Mouse (Mus musculus) hindbrain, embryonic 14.5 days (tissue): Measurements from ENCODE around the gene Pgghg. TPM values are rescaled to one million over a fixed set of nuclear protein-coding genes. Genes with fewer than 3 reads are reported as not detected.

Experiments
- ATAC-seq: fragments of 200-750 bp; cut with Nextera tagmentation; 2 replicates; pipeline ENCODE4 v1.8.0; 2017; ENCODE audit warnings: moderate number of reproducible peaks, mild to moderate bottlenecking, moderate TSS enrichment, moderate library complexity; ENCODE audit not compliant: low FRiP score
- DNase-seq: peaks from one replicate; pipeline ENCODE4 v3.0.0-alpha.2; 2015; ENCODE audit warnings: low spot score
- H3K27ac ChIP-seq: fragments of 300-500 bp; sonication (generic); 2 replicates; pipeline ENCODE4 v1.5.1; 2014; ENCODE audit warnings: mild to moderate bottlenecking, moderate library complexity
- H3K27me3 ChIP-seq: fragments of 300-500 bp; sonication (generic); 2 replicates; pipeline ENCODE4 v1.6.1; 2014; ENCODE audit warnings: mild to moderate bottlenecking, low read length, mixed read lengths; ENCODE audit not compliant: control insufficient read depth, insufficient read depth
- H3K36me3 ChIP-seq: fragments of 300-500 bp; sonication (generic); replicated peaks from 2 replicates; pipeline ENCODE4 v1.6.1; 2014; ENCODE audit not compliant: control insufficient read depth, insufficient read depth
- H3K4me1 ChIP-seq: fragments of 300-500 bp; sonication (generic); replicated peaks from 2 replicates; pipeline ENCODE4 v1.6.1; 2014; ENCODE audit warnings: antibody characterized with exemption, low read length, mixed read lengths; ENCODE audit not compliant: control insufficient read depth, insufficient read depth
- H3K4me2 ChIP-seq: fragments of 300-500 bp; sonication (generic); replicated peaks from 2 replicates; pipeline ENCODE4 v1.6.1; 2014; ENCODE audit warnings: mild to moderate bottlenecking, moderate library complexity
- H3K4me3 ChIP-seq: fragments of 300-500 bp; sonication (generic); replicated peaks from 2 replicates; pipeline ENCODE4 v1.5.1; 2014; ENCODE audit warnings: mild to moderate bottlenecking, low read length
- H3K9ac ChIP-seq: fragments of 300-500 bp; sonication (generic); 2 replicates; pipeline ENCODE4 v1.6.1; 2014
- H3K9me3 ChIP-seq: fragments of 300-500 bp; sonication (generic); 2 replicates; pipeline ENCODE4 v1.6.1; 2016; ENCODE audit warnings: low read length; ENCODE audit not compliant: control insufficient read depth
- WGBS: fragments of 180-500 bp; shearing (Covaris S2); extraction: QIAGEN DNeasy Blood & Tissue Kit; methylation state at CpG from one replicate; pipeline ENCODE4 v1.1.7; 2014; 5-methylcytosine and 5-hydroxymethylcytosine counted together
- polyA plus RNA-seq: library from polyadenylated mRNA; unstranded; fragments of >200 nt; fragmentation: Nextera tagmentation; extraction: Ambion mirVana; gene quantifications from 2 replicates; pipeline ENCODE4 v1.2.1, GENCODE M21; 2014

The Pgghg gene
- polyA plus RNA-seq, 1 experiment from 2014 or later = 9.2 TPM

DNA sequence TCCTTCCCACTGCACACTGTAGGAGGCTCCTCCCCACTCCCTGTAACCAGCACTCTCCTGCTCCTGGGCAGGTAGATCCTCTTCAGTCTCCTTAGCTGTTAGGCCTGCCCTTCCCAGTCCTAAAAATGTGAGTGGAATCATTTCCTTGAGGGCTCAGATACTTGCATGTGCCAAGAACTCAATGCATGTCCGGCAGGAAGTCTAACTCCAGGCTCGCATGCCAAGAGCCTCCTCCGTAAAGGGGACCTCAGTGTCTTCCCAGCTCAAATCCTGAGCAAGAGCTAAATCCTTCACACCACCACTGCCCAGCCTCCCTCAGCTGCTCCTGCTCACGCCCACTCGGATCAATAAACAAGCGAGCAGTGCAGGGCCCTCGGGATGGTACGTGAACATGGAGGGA, 9.9 kb downstream of the Pgghg start:
- H3K4me3 ChIP-seq = no peak overlapping the region
- H3K4me2 ChIP-seq = no peak overlapping the region
- H3K27me3 ChIP-seq = no peaks in the 10 kb centered on the region
- 56% methylated on average over 8 of the region's 8 CpGs for WGBS
- no peak for DNase-seq
- no peak overlapping the region for H3K9ac ChIP-seq
- no peaks in the 10 kb centered on the region for H3K9me3 ChIP-seq
- H3K36me3 ChIP-seq = no peaks in the 10 kb centered on the region
- H3K27ac ChIP-seq = no peak overlapping the region
- H3K4me1 ChIP-seq = 0 out of 2 replicates have a peak, but pooled peaks cover 8% of the 10 kb centered on the region
- ATAC-seq = no peak

DNA sequence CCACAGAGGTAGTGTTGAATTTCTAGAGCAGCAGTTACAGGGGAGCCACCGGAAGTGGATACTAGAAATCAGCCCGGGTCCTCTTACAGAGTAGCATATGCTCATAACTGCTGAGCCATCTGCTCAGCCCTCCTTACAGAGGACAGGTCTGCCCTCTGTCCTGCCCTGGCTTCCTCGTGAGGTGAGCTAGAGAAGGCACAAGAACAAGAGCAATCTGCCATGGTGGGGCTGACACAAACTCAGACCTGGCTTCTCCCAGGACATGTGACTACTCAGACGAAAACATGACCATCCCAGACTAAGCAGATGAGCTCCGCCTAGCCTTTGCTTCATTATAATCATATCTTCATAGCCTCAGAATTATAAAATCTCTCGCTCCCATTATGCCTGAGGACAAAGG, 10.6 kb downstream of the Pgghg start:
- no peak overlapping the region for H3K4me3 ChIP-seq
- H3K4me2 ChIP-seq = no peak overlapping the region
- H3K4me1 ChIP-seq = 0 out of 2 replicates have a peak, but pooled peaks cover 8% of the 10 kb centered on the region
- no peak overlapping the region for H3K27ac ChIP-seq
- H3K9ac ChIP-seq = no peak overlapping the region
- 82% methylated on average over 6 of the region's 6 CpGs for WGBS
- no peak for DNase-seq
- no peaks in the 10 kb centered on the region for H3K9me3 ChIP-seq
- H3K27me3 ChIP-seq = no peaks in the 10 kb centered on the region
- ATAC-seq = no peak
- no peaks in the 10 kb centered on the region for H3K36me3 ChIP-seq

DNA sequence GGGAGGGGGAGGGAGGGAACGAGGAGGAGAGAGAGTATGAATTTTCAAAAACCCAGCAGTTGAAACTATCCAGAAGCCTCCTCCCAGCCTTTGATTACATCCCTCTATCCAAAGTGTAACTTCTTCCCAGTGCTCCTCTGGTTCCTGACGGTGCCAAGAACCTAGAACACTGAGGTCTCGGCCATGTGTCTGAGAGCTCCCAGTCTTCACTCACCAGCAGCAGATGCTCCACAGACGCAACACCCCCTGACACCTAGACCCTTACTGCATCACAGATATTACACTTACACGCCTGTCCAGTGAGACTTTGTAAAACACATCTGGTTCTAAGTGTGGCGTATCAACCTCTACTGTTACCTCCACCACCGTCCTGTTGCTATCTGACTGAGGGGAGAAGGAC, 11.2 kb downstream of the Pgghg start:
- Histone ChIP-seq H3K4me1 (0 out of 2 replicates have a peak, but pooled peaks cover 8% of the 10 kb centered on the region), H3K4me2 (no peak overlapping the region), H3K9me3 (no peaks in the 10 kb centered on the region), H3K9ac (no peak overlapping the region), H3K36me3 (no peaks in the 10 kb centered on the region), H3K4me3 (no peak overlapping the region), H3K27ac (no peak overlapping the region), H3K27me3 (no peaks in the 10 kb centered on the region)
- no peak for DNase-seq
- 88% methylated on average over 7 of the region's 7 CpGs for WGBS
- no peak for ATAC-seq

DNA sequence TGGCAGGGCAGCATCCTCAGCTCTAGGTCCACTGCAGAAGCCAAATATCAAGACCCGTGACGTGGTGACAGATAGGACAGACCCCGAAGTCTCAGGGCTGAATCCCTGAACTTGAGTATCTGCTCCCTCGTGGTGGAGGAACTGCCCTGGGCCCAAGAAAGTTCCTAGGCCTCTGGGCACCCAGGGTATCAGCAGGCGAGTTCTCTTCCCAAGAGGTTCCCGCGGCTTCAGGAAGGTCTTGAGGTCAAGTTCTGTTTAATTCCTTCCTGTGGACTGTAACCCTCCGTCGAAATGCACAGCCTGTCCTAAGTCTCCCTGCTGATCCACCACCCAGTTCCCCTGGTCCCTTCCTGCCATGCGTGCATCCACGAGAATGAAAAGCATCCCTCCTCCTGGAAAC, 11.9 kb downstream of the Pgghg start:
- ATAC-seq (no peak), DNase-seq (no peak)
- Histone ChIP-seq H3K9me3 (no peaks in the 10 kb centered on the region), H3K27ac (no peak overlapping the region), H3K27me3 (no peaks in the 10 kb centered on the region), H3K4me1 (0 out of 2 replicates have a peak, but pooled peaks cover 8% of the 10 kb centered on the region), H3K4me3 (no peak overlapping the region), H3K4me2 (no peak overlapping the region), H3K36me3 (no peaks in the 10 kb centered on the region), H3K9ac (no peak overlapping the region)
- WGBS = 90% methylated on average over 11 of the region's 11 CpGs

DNA sequence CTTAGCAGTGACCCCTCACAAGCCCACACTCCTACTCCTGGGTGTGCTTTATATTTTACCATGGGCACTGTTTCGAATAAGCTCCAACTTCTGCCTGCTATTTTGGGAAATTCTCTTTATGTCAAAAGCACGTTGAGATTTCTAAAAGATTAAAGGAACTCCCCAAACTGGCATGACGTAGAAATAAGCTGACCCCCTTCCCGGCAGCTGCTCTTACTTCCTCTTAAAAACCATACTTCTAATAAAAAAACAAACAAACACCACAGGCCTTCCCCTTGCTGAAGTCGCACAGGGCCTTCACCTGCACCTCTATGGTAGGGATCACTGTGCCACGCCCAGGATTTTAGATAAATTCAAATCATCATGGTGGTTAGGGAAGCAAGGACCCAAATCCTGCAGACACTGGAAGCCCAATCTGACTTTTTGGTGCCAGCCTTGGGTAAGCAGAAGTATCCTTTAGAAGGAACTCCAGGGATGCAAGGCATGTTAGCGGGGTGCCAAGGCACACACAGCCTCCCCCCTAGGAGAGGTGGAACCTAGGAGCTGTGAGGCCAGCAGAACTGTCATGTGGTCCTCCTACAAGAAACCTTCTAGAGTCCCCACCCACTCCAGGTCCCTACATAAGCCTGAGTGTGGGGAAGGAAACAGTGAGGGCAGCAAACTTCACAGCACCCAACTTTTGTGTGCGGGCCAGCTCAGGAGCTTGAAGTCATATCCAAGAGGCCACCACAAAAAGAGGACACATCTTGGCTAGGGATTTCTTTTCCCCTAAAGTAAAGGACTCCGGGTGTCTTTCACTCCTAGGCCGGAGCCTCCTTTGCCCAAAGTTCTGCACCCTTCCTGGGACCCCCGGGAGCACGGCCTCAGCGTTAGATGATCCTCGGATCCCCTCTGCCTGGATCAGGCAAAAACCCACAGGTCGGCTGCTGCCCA, 12.9 kb downstream of the Pgghg start:
- Histone ChIP-seq H3K27me3 (no peaks in the 10 kb centered on the region), H3K4me2 (peak overlapping the region; percentile 61), H3K9me3 (no peaks in the 10 kb centered on the region), H3K27ac (no peak overlapping the region), H3K36me3 (no peaks in the 10 kb centered on the region), H3K4me1 (0 out of 2 replicates have a peak, but pooled peaks cover 8% of the 10 kb centered on the region), H3K9ac (no peak overlapping the region), H3K4me3 (no peak overlapping the region)
- no peak for ATAC-seq
- no peak for DNase-seq
- 73% methylated on average over 15 of the region's 15 CpGs for WGBS

DNA sequence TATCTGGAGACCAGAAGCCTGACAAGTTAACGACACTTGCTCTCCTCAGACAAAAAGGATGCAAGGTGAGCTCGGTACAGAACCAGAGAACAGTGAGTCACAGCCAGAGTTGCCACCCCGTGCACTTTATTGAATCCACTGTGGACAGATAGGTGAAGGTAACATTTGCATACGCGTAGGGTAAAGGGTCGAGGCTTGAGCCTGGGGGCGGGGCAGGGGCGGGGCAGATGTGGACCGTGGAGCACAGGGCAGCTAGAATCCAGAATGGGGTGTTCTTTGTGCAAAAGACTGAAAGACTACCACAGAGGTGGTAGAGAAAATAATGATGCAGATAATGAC, 13.5 kb downstream of the Pgghg start:
- peak overlapping the region; percentile 61 for H3K4me2 ChIP-seq
- ATAC-seq (no peak), DNase-seq (no peak)
- H3K4me1 ChIP-seq = peaks cover 8% of the 10 kb centered on the region; the same call in 1 of the 2 replicates
- no peak overlapping the region for H3K27ac ChIP-seq
- peak overlapping the region; percentile 33 for H3K4me3 ChIP-seq
- 15% methylated on average over 9 of the region's 9 CpGs for WGBS
- no peaks in the 10 kb centered on the region for H3K36me3 ChIP-seq
- H3K9ac ChIP-seq = 0 out of 2 replicates have a peak overlapping the region, but pooled peaks have one; percentile 17
- H3K27me3 ChIP-seq = no peaks in the 10 kb centered on the region
- no peaks in the 10 kb centered on the region for H3K9me3 ChIP-seq

DNA sequence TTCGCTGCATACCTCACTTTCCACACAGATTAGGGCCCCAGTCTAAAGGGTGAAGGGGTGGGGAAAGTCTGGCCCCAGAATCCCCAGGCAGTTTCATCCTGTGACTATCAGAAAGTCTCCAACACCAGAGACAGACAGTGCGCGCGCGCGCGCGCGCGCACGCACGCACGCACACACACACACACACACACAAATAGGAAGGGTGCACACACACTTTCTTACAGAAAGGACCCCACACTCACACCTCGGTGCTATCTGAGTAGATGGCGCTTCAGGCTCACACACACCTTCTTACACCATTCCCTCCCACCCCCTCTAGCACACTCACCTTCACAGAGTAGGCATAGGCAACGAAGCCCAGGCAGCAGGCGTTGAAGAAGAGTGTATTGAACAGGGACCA, 14.2 kb downstream of the Pgghg start:
- ATAC-seq = no peak; the same call in 1 of the 2 replicates
- no peaks in the 10 kb centered on the region for H3K27me3 ChIP-seq
- H3K27ac ChIP-seq = peak overlapping the region; percentile 14; the same call in 1 of the 2 replicates

DNA sequence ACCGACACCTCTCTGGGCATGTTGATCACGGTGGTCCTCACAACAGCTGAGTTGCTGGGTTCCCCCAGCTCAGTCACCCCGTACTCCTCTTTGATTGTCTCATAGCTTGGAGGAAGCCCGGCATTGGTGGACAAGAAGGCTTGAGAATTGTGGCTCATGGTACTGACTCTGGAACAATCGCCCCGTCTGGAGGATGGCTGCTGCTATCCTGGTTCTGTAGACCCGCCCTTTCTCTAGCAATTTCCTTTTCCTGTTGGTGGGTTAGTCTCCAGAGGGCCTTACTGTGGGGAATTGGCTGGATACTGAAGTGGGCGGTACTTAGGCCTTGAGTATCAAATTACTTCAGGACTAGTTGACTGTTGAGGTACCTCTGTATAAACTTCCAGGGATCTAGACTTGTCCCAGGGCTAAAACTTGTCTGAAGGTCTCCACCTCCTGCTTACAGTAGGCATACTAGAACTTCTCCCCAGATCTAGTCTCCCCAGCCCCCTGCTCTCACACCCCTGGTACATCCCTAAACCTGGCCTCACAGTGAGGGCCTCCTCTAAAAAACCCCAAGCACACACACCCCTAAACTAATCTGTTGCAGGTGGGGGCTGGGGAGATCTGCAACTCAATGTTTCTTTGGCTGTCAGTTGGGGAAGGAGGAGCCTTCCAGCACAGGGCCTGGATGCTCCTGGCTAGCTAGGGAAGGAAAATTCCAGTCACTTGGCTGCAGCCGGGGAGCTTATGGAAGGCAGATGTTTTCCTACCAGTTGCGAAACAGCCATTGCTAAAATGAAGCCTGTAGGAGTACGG, 14.8 kb downstream of the Pgghg start, which contains the start of the genes Gm45717 and Ifitm2:
TSS of gene Gm45717 (minus strand) at position 180 of the 798 bp plus-strand sequence.
TSS of gene Ifitm2 (minus strand) at position 230 of the 798 bp plus-strand sequence.
- ATAC-seq = peak; percentile 24; the same call in 1 of the 2 replicates
- H3K4me3 ChIP-seq = peak within 1 kb of the TSS; percentile 33
- 26% methylated on average over 11 of the region's 11 CpGs for WGBS
- H3K27ac ChIP-seq = peak within 1 kb of the TSS; percentile 14; the same call in 1 of the 2 replicates
- H3K4me1 ChIP-seq = peaks cover 8% of the 10 kb centered on the region; the same call in 1 of the 2 replicates
- DNase-seq = peak; percentile 48
- H3K4me2 ChIP-seq = peak within 1 kb of the TSS; percentile 61
- no peaks in the 10 kb centered on the region for H3K27me3 ChIP-seq
- no peaks in the 10 kb centered on the region for H3K36me3 ChIP-seq
- H3K9me3 ChIP-seq = no peaks in the 10 kb centered on the region
- peak within 1 kb of the TSS; percentile 49 for H3K9ac ChIP-seq

More for the DNA sequence above, 14.2 kb downstream of the Pgghg start:
- no peak for DNase-seq
- Histone ChIP-seq H3K9me3 (no peaks in the 10 kb centered on the region), H3K9ac (peak overlapping the region; percentile 49), H3K4me3 (peak overlapping the region; percentile 33), H3K4me1 (peaks cover 8% of the 10 kb centered on the region; the same call in 1 of the 2 replicates), H3K36me3 (no peaks in the 10 kb centered on the region), H3K4me2 (peak overlapping the region; percentile 61)
- 21% methylated on average over 17 of the region's 17 CpGs for WGBS

DNA sequence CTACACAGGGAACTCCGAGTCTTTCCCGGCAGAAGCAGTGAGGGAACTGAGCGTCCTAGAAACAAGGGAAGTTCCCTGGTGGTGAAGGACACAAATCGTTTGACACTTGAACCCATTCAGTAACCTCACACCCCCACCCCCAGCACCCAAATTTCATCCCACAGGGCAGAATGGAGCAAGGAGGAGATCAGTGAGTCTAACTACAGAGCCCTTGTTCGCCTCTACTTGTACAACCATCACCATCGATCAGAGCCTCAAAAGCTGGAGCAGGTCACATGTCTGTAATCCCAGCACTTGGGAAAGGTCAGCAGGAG, 15.3 kb downstream of the Pgghg start:
- Histone ChIP-seq H3K9ac (no peak overlapping the region), H3K4me1 (peaks cover 8% of the 10 kb centered on the region; the same call in 1 of the 2 replicates), H3K36me3 (no peaks in the 10 kb centered on the region), H3K9me3 (no peaks in the 10 kb centered on the region), H3K4me3 (no peak overlapping the region), H3K27me3 (no peaks in the 10 kb centered on the region), H3K4me2 (no peak overlapping the region), H3K27ac (no peak overlapping the region)
- WGBS = 54% methylated on average over 6 of the region's 6 CpGs
- DNase-seq = no peak
- ATAC-seq = no peak
